Mouse (Mus musculus): ENCODE results near the gene Mex3a.

GRCm38 (mm10) chr3:88551586-88551985 lies 19.4 kb downstream of the Mex3a start:
- TF ChIP-seq CTCF (IDR thresholded peaks at IDR 0.05; ENCODE audit: borderline replicate concordance, insufficient read depth, low read depth, low read length) = no peak
- no peak for TF ChIP-seq POLR2A (IDR thresholded peaks at IDR 0.05; ENCODE audit: borderline replicate concordance, insufficient read depth, low read length)

All from cerebellum, adult 2 months (tissue).